Mouse (Mus musculus) hindbrain, embryonic 12.5 days (tissue): ENCODE measurements around the gene Rab5if. TPM values are rescaled to one million over a fixed set of nuclear protein-coding genes. Genes with fewer than 3 reads are reported as not detected.
"Not testable (repeated sequence)": the region's sequence is repeated elsewhere in the genome, so short reads cannot be mapped to it uniquely, and the experiment has no call there.

Source experiments
- ATAC-seq: fragments of 200-750 bp; cut with Nextera tagmentation; 2 replicates; pipeline ENCODE4 v1.8.0; 2017; ENCODE audit warnings: moderate TSS enrichment; ENCODE audit not compliant: low FRiP score
- H3K27ac ChIP-seq: fragments of 300-500 bp; sonication (generic); 2 replicates; pipeline ENCODE4 v1.5.1; 2016; ENCODE audit warnings: mild to moderate bottlenecking
- H3K27me3 ChIP-seq: fragments of 300-500 bp; sonication (generic); 2 replicates; pipeline ENCODE4 v1.6.1; 2016; ENCODE audit warnings: mild to moderate bottlenecking
- H3K36me3 ChIP-seq: fragments of 300-500 bp; sonication (generic); 2 replicates; pipeline ENCODE4 v1.6.1; 2016; ENCODE audit warnings: mild to moderate bottlenecking
- H3K4me1 ChIP-seq: fragments of 300-500 bp; sonication (generic); 2 replicates; pipeline ENCODE4 v1.6.1; 2016
- H3K4me2 ChIP-seq: fragments of 300-500 bp; sonication (generic); replicated peaks from 2 replicates; pipeline ENCODE4 v1.6.1; 2016; ENCODE audit warnings: mild to moderate bottlenecking
- H3K4me3 ChIP-seq: fragments of 300-500 bp; sonication (generic); 2 replicates; pipeline ENCODE4 v1.5.1; 2016; ENCODE audit warnings: mild to moderate bottlenecking
- H3K9ac ChIP-seq: fragments of 300-500 bp; sonication (generic); 2 replicates; pipeline ENCODE4 v1.6.1; 2016; ENCODE audit warnings: mild to moderate bottlenecking, moderate library complexity
- H3K9me3 ChIP-seq: fragments of 300-500 bp; sonication (generic); replicated peaks from 2 replicates; pipeline ENCODE4 v1.6.1; 2016; ENCODE audit warnings: mild to moderate bottlenecking
- WGBS: fragments of 180-500 bp; shearing (Covaris S2); methylation state at CpG from one replicate; pipeline ENCODE4 v1.1.7; 2016; 5-methylcytosine and 5-hydroxymethylcytosine counted together
- polyA plus RNA-seq: library from polyadenylated mRNA; unstranded; fragments of >200 nt; fragmentation: Nextera tagmentation; extraction: Ambion mirVana; gene quantifications from 2 replicates; pipeline ENCODE4 v1.2.1, GENCODE M21; 2016

Gene Rab5if
- polyA plus RNA-seq, 1 experiment from 2014 or later = 175 TPM

GRCm38 (mm10) chr2:156841841-156842706 lies 20.9 kb upstream of the Rab5if start:
- peak overlapping the region; percentile 75 for H3K4me3 ChIP-seq
- H3K4me2 ChIP-seq = peak overlapping the region; percentile 87
- no peaks in the 10 kb centered on the region for H3K9me3 ChIP-seq
- H3K27me3 ChIP-seq = no peaks in the 10 kb centered on the region; the same call in 1 of the 2 replicates
- peak overlapping the region; percentile 91 for H3K27ac ChIP-seq
- H3K4me1 ChIP-seq = peaks cover 64% of the 10 kb centered on the region
- H3K36me3 ChIP-seq = peaks cover 13% of the 10 kb centered on the region; the same call in 1 of the 2 replicates
- 0 out of 2 replicates have a peak, but pooled peaks have one; percentile 2 for ATAC-seq
- 3% methylated on average over 20 of the region's 20 CpGs for WGBS
- H3K9ac ChIP-seq = peak overlapping the region; percentile 84

GRCm38 (mm10) chr2:156842711-156843110 lies 20.2 kb upstream of the Rab5if start:
- Histone ChIP-seq H3K9ac (peak overlapping the region; percentile 84), H3K4me3 (peak overlapping the region; percentile 75), H3K36me3 (peaks cover 15% of the 10 kb centered on the region; the same call in 1 of the 2 replicates), H3K9me3 (no peaks in the 10 kb centered on the region), H3K4me1 (peaks cover 69% of the 10 kb centered on the region), H3K27ac (peak overlapping the region; percentile 91), H3K4me2 (peak overlapping the region; percentile 87), H3K27me3 (no peaks in the 10 kb centered on the region; the same call in 1 of the 2 replicates)
- 14% methylated on average over 11 of the region's 11 CpGs for WGBS
- ATAC-seq = no peak

GRCm38 (mm10) chr2:156843331-156843730 lies 19.6 kb upstream of the Rab5if start:
- Histone ChIP-seq H3K4me1 (peaks cover 72% of the 10 kb centered on the region), H3K4me2 (peak overlapping the region; percentile 87)
- WGBS = 83% methylated on average over 10 of the region's 10 CpGs

GRCm38 (mm10) chr2:156844715-156845114 lies 18.2 kb upstream of the Rab5if start:
- Histone ChIP-seq H3K4me2 (peak overlapping the region; percentile 21; the same call in 1 of the 2 replicates), H3K4me1 (peaks cover 68% of the 10 kb centered on the region), H3K36me3 (peaks cover 21% of the 10 kb centered on the region), H3K27me3 (no peaks in the 10 kb centered on the region), H3K9me3 (no peaks in the 10 kb centered on the region), H3K9ac (peak overlapping the region; percentile 4; the same call in 1 of the 2 replicates), H3K4me3 (no peak overlapping the region), H3K27ac (peak overlapping the region; percentile 60)
- 29% methylated on average over 10 of the region's 10 CpGs for WGBS
- no peak for ATAC-seq

More at GRCm38 (mm10) chr2:156843331-156843730, 19.6 kb upstream of the Rab5if start:
- no peaks in the 10 kb centered on the region; the same call in 1 of the 2 replicates for H3K27me3 ChIP-seq
- no peak overlapping the region for H3K4me3 ChIP-seq
- no peak overlapping the region for H3K27ac ChIP-seq
- H3K36me3 ChIP-seq = peaks cover 18% of the 10 kb centered on the region
- no peaks in the 10 kb centered on the region for H3K9me3 ChIP-seq
- no peak overlapping the region for H3K9ac ChIP-seq
- no peak for ATAC-seq

GRCm38 (mm10) chr2:156847653-156848052 lies 15.3 kb upstream of the Rab5if start:
- 0 out of 2 replicates have a peak overlapping the region, but pooled peaks have one; percentile 38 for H3K9ac ChIP-seq
- no peak for ATAC-seq
- H3K27ac ChIP-seq = 0 out of 2 replicates have a peak overlapping the region, but pooled peaks have one; percentile 23
- no peaks in the 10 kb centered on the region for H3K27me3 ChIP-seq
- H3K36me3 ChIP-seq = peaks cover 43% of the 10 kb centered on the region
- H3K4me2 ChIP-seq = no peak overlapping the region
- no peaks in the 10 kb centered on the region for H3K9me3 ChIP-seq
- H3K4me3 ChIP-seq = no peak overlapping the region
- H3K4me1 ChIP-seq = peaks cover 48% of the 10 kb centered on the region
- WGBS = 66% methylated on average over 6 of the region's 6 CpGs

DNA sequence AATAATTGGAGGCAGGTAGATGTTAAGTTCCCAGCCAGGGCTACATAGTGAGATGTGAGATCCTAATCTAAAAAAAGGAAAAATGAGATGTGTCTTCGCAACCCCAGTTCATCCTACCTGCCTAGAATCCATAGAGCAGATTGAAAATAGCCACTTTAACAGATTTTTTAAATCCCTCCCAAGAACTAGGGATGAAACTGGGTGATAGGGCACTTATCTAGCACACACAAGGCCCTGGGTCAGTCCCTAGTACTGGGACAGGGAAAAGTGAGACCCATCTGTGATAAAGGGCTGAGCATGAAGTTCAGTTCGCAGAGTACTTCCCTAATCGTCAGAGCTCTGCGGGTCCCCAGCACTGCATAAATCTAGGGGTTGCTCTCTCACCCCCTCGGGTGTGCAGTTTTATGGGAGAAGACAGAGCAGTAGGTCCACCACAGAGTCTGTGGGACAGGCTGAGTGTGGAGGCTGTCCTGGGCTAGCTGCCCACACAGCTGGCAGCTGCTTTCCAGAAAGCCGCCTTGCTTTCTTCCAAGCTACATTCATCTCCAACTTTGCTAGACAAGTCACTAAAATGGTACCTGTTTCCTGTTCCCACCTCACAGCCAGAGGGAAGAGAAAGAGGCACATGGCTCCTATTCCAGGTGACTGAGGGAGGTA lies 14.3 kb upstream of the Rab5if start:
- peaks cover 38% of the 10 kb centered on the region for H3K4me1 ChIP-seq
- no peaks in the 10 kb centered on the region for H3K27me3 ChIP-seq
- no peaks in the 10 kb centered on the region for H3K9me3 ChIP-seq
- H3K4me2 ChIP-seq = no peak overlapping the region
- no peak for ATAC-seq
- WGBS = 95% methylated on average over 6 of the region's 6 CpGs
- H3K9ac ChIP-seq = no peak overlapping the region
- H3K27ac ChIP-seq = no peak overlapping the region
- no peak overlapping the region for H3K4me3 ChIP-seq
- peaks cover 46% of the 10 kb centered on the region for H3K36me3 ChIP-seq

GRCm38 (mm10) chr2:156850505-156850904 lies 12.4 kb upstream of the Rab5if start:
- Histone ChIP-seq H3K27ac (no peak overlapping the region), H3K4me2 (no peak overlapping the region), H3K9ac (no peak overlapping the region), H3K4me1 (peaks cover 20% of the 10 kb centered on the region), H3K4me3 (no peak overlapping the region), H3K36me3 (peaks cover 44% of the 10 kb centered on the region), H3K27me3 (no peaks in the 10 kb centered on the region), H3K9me3 (no peaks in the 10 kb centered on the region)
- 93% methylated on average over 5 of the region's 5 CpGs for WGBS
- ATAC-seq = no peak

DNA sequence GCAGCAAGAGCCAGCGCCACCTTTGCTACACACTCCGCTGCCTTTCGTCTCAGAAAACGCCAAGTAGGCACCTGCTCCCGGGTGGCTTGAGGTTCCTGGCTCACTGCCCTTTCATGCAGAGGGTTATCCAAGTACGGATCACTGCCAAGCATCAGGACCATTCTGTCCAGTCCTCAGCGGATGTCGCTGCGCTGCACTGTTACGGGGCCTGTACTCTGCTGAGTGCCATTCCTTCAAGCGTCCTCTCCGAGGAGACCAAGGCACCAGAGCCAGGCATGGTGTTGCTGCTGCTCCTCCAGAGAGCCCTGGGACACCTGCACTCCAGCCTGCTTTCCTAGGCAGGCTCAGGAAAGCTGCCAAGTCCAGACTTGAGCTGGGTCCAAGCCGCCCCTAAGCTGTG lies 9.3 kb upstream of the Rab5if start:
- ATAC-seq = 0 out of 2 replicates have a peak, but pooled peaks have one; percentile 36
- not testable (repeated sequence) for H3K27ac ChIP-seq, H3K4me3 ChIP-seq, H3K4me1 ChIP-seq, H3K9me3 ChIP-seq, H3K27me3 ChIP-seq, H3K9ac ChIP-seq, H3K4me2 ChIP-seq
- 81% methylated on average over 9 of the region's 13 CpGs for WGBS
- peaks cover 44% of the 10 kb centered on the region for H3K36me3 ChIP-seq

GRCm38 (mm10) chr2:156853999-156854771 lies 8.7 kb upstream of the Rab5if start:
- not testable (repeated sequence) for ATAC-seq, H3K27ac ChIP-seq, H3K9ac ChIP-seq, H3K4me2 ChIP-seq, H3K4me1 ChIP-seq, H3K27me3 ChIP-seq, H3K9me3 ChIP-seq, H3K4me3 ChIP-seq
- 51% methylated on average over 13 of the region's 13 CpGs for WGBS
- peaks cover 41% of the 10 kb centered on the region for H3K36me3 ChIP-seq

DNA sequence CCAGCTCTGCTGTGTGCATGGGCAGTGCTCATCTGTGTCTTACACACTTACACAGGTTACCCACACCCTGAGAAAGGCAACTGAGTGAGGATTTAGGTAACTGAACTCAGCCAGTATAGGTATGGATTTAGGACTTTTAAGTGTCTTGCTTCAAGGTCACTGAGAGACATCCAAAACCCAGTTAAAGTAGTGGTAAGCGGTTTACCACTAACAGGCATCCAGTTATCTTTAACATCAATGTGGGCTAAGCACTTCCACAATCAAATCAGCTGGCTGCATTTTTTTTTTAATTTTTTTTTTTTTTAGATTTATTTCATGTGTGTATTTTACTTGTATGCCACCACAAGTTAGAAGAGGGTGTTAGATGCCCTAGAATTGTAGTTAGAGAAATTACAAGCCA lies 6.6 kb upstream of the Rab5if start:
- H3K36me3 ChIP-seq = peaks cover 31% of the 10 kb centered on the region

DNA sequence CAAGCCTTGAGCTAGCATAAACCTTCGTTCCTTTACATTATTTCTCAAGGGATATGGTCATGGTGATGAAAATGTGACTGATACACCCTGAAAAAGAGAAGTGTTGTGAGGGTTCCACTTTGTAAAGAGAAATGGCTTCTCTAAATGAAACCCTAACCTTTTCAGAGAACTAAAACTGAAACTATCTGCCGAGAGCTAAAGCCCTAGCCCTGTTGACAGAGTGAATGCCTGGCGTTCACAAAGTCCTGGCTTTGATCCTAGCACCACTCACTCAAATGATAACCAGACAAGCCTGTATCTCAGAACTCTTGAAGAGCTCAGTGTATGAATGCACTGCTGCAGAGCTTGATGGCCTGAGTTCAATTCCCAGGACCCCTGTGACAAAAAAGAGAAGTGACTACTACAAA lies 5.5 kb upstream of the Rab5if start:
- Histone ChIP-seq H3K27ac (no peak overlapping the region), H3K4me2 (no peak overlapping the region), H3K27me3 (no peaks in the 10 kb centered on the region), H3K9me3 (no peaks in the 10 kb centered on the region), H3K9ac (no peak overlapping the region), H3K4me3 (no peak overlapping the region), H3K4me1 (peaks cover 8% of the 10 kb centered on the region), H3K36me3 (peaks cover 20% of the 10 kb centered on the region)
- 92% methylated on average over 3 of the region's 3 CpGs for WGBS
- ATAC-seq = no peak

More for the DNA sequence above, 6.6 kb upstream of the Rab5if start:
- H3K27ac ChIP-seq = no peak overlapping the region
- no peaks in the 10 kb centered on the region for H3K9me3 ChIP-seq
- H3K4me3 ChIP-seq = no peak overlapping the region
- no peak for ATAC-seq
- H3K27me3 ChIP-seq = no peaks in the 10 kb centered on the region
- peaks cover 5% of the 10 kb centered on the region for H3K4me1 ChIP-seq
- 97% methylated on average over 1 of the region's 1 CpGs for WGBS
- no peak overlapping the region for H3K4me2 ChIP-seq
- H3K9ac ChIP-seq = no peak overlapping the region

DNA sequence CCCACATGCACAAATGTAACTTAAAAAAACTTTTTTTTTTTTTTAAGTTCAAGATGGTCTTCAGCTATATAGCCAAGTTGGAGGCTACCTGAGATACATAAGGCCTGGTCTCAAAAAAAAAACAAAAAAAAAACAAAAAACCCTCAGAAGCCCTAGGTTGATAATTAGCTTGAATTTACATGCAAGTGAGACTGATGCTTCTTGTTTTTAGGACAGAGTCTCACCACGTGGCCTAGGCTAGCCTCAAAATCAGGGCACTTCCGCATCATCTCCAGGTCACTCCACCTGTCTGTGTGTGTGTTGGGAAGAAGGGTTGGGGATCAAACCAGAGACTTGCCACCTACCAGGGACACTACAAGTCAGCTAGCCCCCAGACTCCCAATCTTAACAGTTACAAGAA lies 5.1 kb upstream of the Rab5if start, which contains the start of gene 4930518I15Rik:
Gene 4930518I15Rik, minus strand, starts transcription at position 112 of the 400 bp plus-strand sequence.
- no peak within 1 kb of the TSS for H3K27ac ChIP-seq
- H3K4me1 ChIP-seq = peaks cover 8% of the 10 kb centered on the region
- peaks cover 18% of the 10 kb centered on the region for H3K36me3 ChIP-seq
- no peaks in the 10 kb centered on the region for H3K9me3 ChIP-seq
- 93% methylated on average over 2 of the region's 2 CpGs for WGBS
- no peak within 1 kb of the TSS for H3K4me2 ChIP-seq
- no peak within 1 kb of the TSS for H3K9ac ChIP-seq
- no peaks in the 10 kb centered on the region for H3K27me3 ChIP-seq
- no peak within 1 kb of the TSS for H3K4me3 ChIP-seq
- ATAC-seq = no peak
